Mouse (Mus musculus) hindbrain, embryonic 16.5 days (tissue): ENCODE results near the gene Drg1. TPM values are rescaled to one million over a fixed set of nuclear protein-coding genes. Genes with fewer than 3 reads are reported as not detected.

Experiments
- ATAC-seq: fragments of 200-750 bp; cut with Nextera tagmentation; 2 replicates; pipeline ENCODE4 v1.8.0; 2017; ENCODE audit warnings: moderate TSS enrichment, moderate library complexity
- H3K27ac ChIP-seq: fragments of 300-500 bp; sonication (generic); 2 replicates; pipeline ENCODE4 v1.5.1; 2014; ENCODE audit warnings: low read depth, mild to moderate bottlenecking, control low read depth, low read length, moderate library complexity
- H3K27me3 ChIP-seq: fragments of 300-500 bp; sonication (generic); replicated peaks from 2 replicates; pipeline ENCODE4 v1.6.1; 2014; ENCODE audit warnings: low read length; ENCODE audit not compliant: control insufficient read depth, insufficient read depth
- H3K36me3 ChIP-seq: fragments of 300-500 bp; sonication (generic); 2 replicates; pipeline ENCODE4 v1.6.1; 2014; ENCODE audit warnings: mild to moderate bottlenecking, low read length, moderate library complexity, mixed read lengths; ENCODE audit not compliant: control insufficient read depth, insufficient read depth
- H3K4me1 ChIP-seq: fragments of 300-500 bp; sonication (generic); 2 replicates; pipeline ENCODE4 v1.6.1; 2014; ENCODE audit warnings: low read depth, low read length; ENCODE audit not compliant: control insufficient read depth, insufficient read depth
- H3K4me2 ChIP-seq: fragments of 300-500 bp; sonication (generic); 2 replicates; pipeline ENCODE4 v1.6.1; 2014; ENCODE audit warnings: mild to moderate bottlenecking, low read length, control low read depth, moderate library complexity
- H3K4me3 ChIP-seq: fragments of 300-500 bp; sonication (generic); 2 replicates; pipeline ENCODE4 v1.5.1; 2014; ENCODE audit warnings: mild to moderate bottlenecking, low read length, control low read depth, moderate library complexity
- H3K9ac ChIP-seq: fragments of 300-500 bp; sonication (generic); 2 replicates; pipeline ENCODE4 v1.6.1; 2014; ENCODE audit warnings: low read depth, mild to moderate bottlenecking, control low read depth, low read length, moderate library complexity
- H3K9me3 ChIP-seq: fragments of 300-500 bp; sonication (generic); 2 replicates; pipeline ENCODE4 v1.6.1; 2014; ENCODE audit warnings: mild to moderate bottlenecking, low read length, moderate library complexity; ENCODE audit not compliant: control insufficient read depth
- WGBS: fragments of 180-500 bp; shearing (Covaris S2); extraction: QIAGEN DNeasy Blood & Tissue Kit; methylation state at CpG from one replicate; pipeline ENCODE4 v1.1.7; 2014; 5-methylcytosine and 5-hydroxymethylcytosine counted together
- polyA plus RNA-seq: library from polyadenylated mRNA; unstranded; fragments of >200 nt; fragmentation: Nextera tagmentation; extraction: Ambion mirVana; gene quantifications from 2 replicates; pipeline ENCODE4 v1.2.1, GENCODE M21; 2015

Drg1 gene
- polyA plus RNA-seq, 1 experiment from 2014 or later = 207 TPM

DNA sequence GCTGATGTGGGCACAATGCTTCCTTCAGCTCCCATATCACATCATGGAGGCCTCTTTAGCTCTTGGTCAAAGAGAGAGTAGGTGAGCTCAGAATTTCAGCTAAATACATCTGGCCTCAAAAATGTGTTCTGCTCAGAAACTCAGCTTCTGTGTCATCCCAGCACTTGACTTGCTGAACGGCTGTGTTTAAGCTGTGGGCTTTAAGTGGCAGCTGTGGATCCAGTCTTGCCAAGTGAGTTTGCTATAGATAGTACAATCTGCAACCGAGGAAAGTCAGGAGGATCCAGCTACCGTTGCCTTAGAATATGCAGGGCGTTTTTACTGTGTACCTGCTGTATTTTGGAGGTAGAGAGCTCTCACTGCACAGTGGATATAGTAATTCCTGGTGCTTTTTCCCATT lies 36.2 kb upstream of the Drg1 start:
- Histone ChIP-seq H3K27me3 (no peaks in the 10 kb centered on the region), H3K27ac (no peak overlapping the region), H3K9ac (no peak overlapping the region), H3K9me3 (no peaks in the 10 kb centered on the region), H3K36me3 (peaks cover 56% of the 10 kb centered on the region), H3K4me2 (no peak overlapping the region), H3K4me1 (no peaks in the 10 kb centered on the region; the same call in 1 of the 2 replicates), H3K4me3 (no peak overlapping the region)
- ATAC-seq = no peak
- WGBS = 96% methylated on average over 4 of the region's 4 CpGs

DNA sequence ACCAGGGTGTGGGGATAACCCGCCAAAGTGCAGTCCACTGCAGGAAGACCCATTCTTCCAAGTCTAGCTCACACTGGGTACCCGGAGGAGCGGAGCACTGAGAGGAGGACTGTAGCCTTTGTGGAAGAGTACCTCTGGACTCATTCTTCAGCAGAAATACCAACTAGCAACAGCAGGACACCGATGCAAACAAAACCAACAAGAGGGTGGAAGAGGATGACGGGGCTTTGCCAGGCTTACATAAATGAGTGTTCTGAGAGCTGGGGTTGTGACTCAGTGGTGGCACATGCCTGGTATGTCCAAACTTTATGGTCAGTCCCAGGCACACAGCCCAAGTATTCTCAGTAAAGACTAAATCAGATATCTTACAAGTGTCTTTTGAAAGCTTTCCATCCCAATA lies 34.9 kb upstream of the Drg1 start:
- Histone ChIP-seq H3K27me3 (no peaks in the 10 kb centered on the region), H3K4me2 (no peak overlapping the region), H3K4me3 (no peak overlapping the region), H3K4me1 (no peaks in the 10 kb centered on the region; the same call in 1 of the 2 replicates), H3K36me3 (peaks cover 48% of the 10 kb centered on the region), H3K9ac (no peak overlapping the region), H3K9me3 (no peaks in the 10 kb centered on the region), H3K27ac (no peak overlapping the region)
- ATAC-seq = no peak
- WGBS = 91% methylated on average over 5 of the region's 5 CpGs

DNA sequence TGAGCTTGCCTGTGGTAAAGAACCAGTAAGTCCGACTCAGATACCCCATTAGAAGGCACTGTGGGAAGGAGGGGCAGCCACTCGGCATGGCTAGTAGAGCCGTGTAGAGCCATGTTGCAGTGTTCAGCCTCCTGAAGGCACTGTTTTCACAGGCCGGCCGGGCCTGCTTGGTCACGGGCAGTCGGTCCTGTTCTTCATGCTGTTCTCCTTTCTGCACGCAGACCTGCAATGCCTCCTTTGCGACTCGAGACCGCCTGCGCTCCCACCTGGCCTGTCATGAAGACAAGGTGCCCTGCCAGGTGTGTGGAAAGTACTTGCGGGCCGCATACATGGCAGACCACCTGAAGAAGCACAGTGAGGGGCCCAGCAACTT lies 32.6 kb upstream of the Drg1 start:
- Histone ChIP-seq H3K9ac (no peak overlapping the region), H3K4me2 (no peak overlapping the region), H3K27ac (no peak overlapping the region), H3K36me3 (peaks cover 40% of the 10 kb centered on the region), H3K4me1 (peaks cover 20% of the 10 kb centered on the region), H3K9me3 (no peaks in the 10 kb centered on the region), H3K27me3 (no peaks in the 10 kb centered on the region), H3K4me3 (no peak overlapping the region)
- ATAC-seq = no peak
- 91% methylated on average over 14 of the region's 14 CpGs for WGBS

DNA sequence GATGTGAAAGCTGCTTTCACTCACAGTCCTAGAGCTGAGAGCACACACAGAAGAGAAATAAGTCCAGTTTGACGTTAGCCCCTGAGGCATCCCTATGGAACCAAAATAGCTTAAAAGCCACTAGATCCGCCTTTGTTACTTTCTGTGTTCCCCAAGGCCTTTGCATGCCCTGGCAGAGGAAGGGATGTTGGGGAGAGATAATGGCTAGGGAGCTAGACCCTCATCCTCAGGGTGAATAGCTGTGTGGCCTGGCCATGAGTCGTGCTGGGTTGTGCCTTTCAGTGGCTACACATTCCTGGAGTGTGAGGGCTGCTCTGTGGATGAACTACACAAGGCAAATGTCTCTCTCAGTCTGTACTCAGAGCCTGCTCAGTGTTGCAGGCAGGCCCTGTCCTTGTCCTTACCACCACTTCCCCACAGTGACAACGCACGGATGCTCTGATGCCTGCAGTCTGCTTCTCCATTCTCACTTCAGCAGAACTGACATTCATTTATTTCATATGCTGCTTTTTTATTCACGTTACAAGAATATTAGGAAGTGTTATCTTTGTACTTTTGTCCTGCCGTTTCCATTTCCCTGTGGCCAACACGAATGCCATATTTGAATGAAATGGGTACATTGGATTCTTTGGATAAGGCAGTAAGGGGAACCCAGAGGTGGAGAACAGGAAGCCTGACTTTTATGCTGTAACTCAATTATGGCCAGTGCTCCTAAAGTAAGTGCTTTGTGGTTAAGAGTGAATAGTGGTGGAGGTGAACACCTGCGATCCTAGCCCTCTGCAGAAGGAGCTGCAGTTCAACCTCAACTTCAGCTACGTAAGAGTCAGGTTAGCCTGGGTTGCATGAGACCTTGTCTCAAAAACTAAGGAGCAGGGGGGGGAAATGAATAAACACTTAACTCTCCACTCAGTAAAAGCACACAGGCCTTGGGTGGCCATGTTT lies 31.9 kb upstream of the Drg1 start:
- H3K9ac ChIP-seq = no peak overlapping the region
- peaks cover 38% of the 10 kb centered on the region for H3K36me3 ChIP-seq
- peaks cover 27% of the 10 kb centered on the region for H3K4me1 ChIP-seq
- H3K9me3 ChIP-seq = no peaks in the 10 kb centered on the region
- 89% methylated on average over 10 of the region's 10 CpGs for WGBS
- ATAC-seq = no peak
- H3K27me3 ChIP-seq = no peaks in the 10 kb centered on the region
- no peak overlapping the region for H3K27ac ChIP-seq
- H3K4me3 ChIP-seq = no peak overlapping the region
- no peak overlapping the region for H3K4me2 ChIP-seq

GRCm38 (mm10) chr11:3296056-3296455 lies 29.8 kb upstream of the Drg1 start:
- peaks cover 43% of the 10 kb centered on the region for H3K4me1 ChIP-seq
- H3K27ac ChIP-seq = no peak overlapping the region
- H3K9ac ChIP-seq = no peak overlapping the region
- H3K4me3 ChIP-seq = no peak overlapping the region
- H3K36me3 ChIP-seq = peaks cover 27% of the 10 kb centered on the region
- no peaks in the 10 kb centered on the region for H3K27me3 ChIP-seq
- H3K9me3 ChIP-seq = no peaks in the 10 kb centered on the region
- 68% methylated on average over 5 of the region's 5 CpGs for WGBS
- no peak overlapping the region for H3K4me2 ChIP-seq
- ATAC-seq = no peak

GRCm38 (mm10) chr11:3294641-3295040 lies 28.4 kb upstream of the Drg1 start:
- 97% methylated on average over 2 of the region's 2 CpGs for WGBS
- H3K27me3 ChIP-seq = no peaks in the 10 kb centered on the region
- no peaks in the 10 kb centered on the region for H3K9me3 ChIP-seq
- no peak overlapping the region for H3K27ac ChIP-seq
- H3K4me3 ChIP-seq = no peak overlapping the region
- ATAC-seq = no peak
- H3K9ac ChIP-seq = no peak overlapping the region; the same call in 1 of the 2 replicates
- peaks cover 45% of the 10 kb centered on the region for H3K4me1 ChIP-seq
- H3K36me3 ChIP-seq = peaks cover 17% of the 10 kb centered on the region; the same call in 1 of the 2 replicates
- peak overlapping the region; percentile 98 for H3K4me2 ChIP-seq

GRCm38 (mm10) chr11:3293361-3293760 lies 27.1 kb upstream of the Drg1 start:
- H3K36me3 ChIP-seq = peaks cover 6% of the 10 kb centered on the region; the same call in 1 of the 2 replicates
- 10% methylated on average over 4 of the region's 4 CpGs for WGBS
- H3K9me3 ChIP-seq = no peaks in the 10 kb centered on the region
- ATAC-seq = no peak
- peak overlapping the region; percentile 84 for H3K4me3 ChIP-seq
- H3K4me2 ChIP-seq = peak overlapping the region; percentile 98
- no peaks in the 10 kb centered on the region for H3K27me3 ChIP-seq
- H3K27ac ChIP-seq = peak overlapping the region; percentile 53
- peaks cover 49% of the 10 kb centered on the region for H3K4me1 ChIP-seq
- peak overlapping the region; percentile 94 for H3K9ac ChIP-seq

GRCm38 (mm10) chr11:3292711-3293249 lies 26.6 kb upstream of the Drg1 start:
- 2% methylated on average over 8 of the region's 8 CpGs for WGBS
- peaks cover 6% of the 10 kb centered on the region; the same call in 1 of the 2 replicates for H3K36me3 ChIP-seq
- H3K9ac ChIP-seq = peak overlapping the region; percentile 94
- H3K4me3 ChIP-seq = peak overlapping the region; percentile 84
- H3K27me3 ChIP-seq = no peaks in the 10 kb centered on the region
- H3K4me2 ChIP-seq = peak overlapping the region; percentile 98
- no peak for ATAC-seq
- no peaks in the 10 kb centered on the region for H3K9me3 ChIP-seq
- peak overlapping the region; percentile 100 for H3K27ac ChIP-seq
- H3K4me1 ChIP-seq = peaks cover 54% of the 10 kb centered on the region

GRCm38 (mm10) chr11:3292062-3292421 lies 25.8 kb upstream of the Drg1 start:
- peaks cover 57% of the 10 kb centered on the region for H3K4me1 ChIP-seq
- WGBS = 0% methylated on average over 8 of the region's 8 CpGs
- peak overlapping the region; percentile 94 for H3K9ac ChIP-seq
- H3K4me3 ChIP-seq = peak overlapping the region; percentile 84
- no peak for ATAC-seq
- H3K9me3 ChIP-seq = no peaks in the 10 kb centered on the region
- peak overlapping the region; percentile 100 for H3K27ac ChIP-seq
- H3K27me3 ChIP-seq = no peaks in the 10 kb centered on the region
- peak overlapping the region; percentile 98 for H3K4me2 ChIP-seq
- peaks cover 5% of the 10 kb centered on the region; the same call in 1 of the 2 replicates for H3K36me3 ChIP-seq
